Mouse (Mus musculus): Measurements from ENCODE around the gene Cdh13. TPM values are rescaled to one million over a fixed set of nuclear protein-coding genes. Genes with fewer than 3 reads are reported as not detected.

The Cdh13 gene
- polyA plus RNA-seq, 1 experiment from 2014 or later: 101 TPM

DNA sequence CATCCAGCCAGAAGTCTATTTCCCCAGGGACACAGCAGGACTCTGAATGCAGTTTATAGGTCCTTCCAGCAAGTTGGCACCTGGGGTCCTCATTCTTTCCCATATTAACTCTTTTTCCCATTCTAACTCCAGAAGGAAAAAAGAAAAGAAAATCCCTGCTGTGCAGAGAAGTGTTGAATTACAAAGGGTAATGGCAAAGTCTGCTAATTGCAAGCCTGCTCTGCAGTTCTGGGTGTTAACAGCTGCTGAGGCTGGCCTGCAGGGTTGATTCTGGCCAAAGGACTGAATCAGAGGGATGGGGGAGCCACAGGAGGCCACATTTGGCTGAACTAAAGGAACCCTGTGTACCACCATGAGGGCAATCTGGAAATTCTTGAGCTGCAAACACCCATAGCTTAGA is 562.2 kb downstream of the Cdh13 start:
- no peak overlapping the region for H3K9ac ChIP-seq (ENCODE audit: low read length)
- peaks cover 4% of the 10 kb centered on the region; the same call in 1 of the 2 replicates for H3K4me1 ChIP-seq (ENCODE audit: control insufficient read depth, insufficient read depth, low read length)
- no peak overlapping the region for H3K4me3 ChIP-seq (ENCODE audit: low read depth, low read length)
- no peak overlapping the region for H3K4me2 ChIP-seq (ENCODE audit: low read length)
- ATAC-seq: peak; percentile 23; the same call in 1 of the 2 replicates
- H3K36me3 ChIP-seq (ENCODE audit: control insufficient read depth, insufficient read depth, low read length): no peaks in the 10 kb centered on the region
- H3K27me3 ChIP-seq (replicated peaks; ENCODE audit: control insufficient read depth, insufficient read depth, low read length): no peaks in the 10 kb centered on the region
- H3K9me3 ChIP-seq (replicated peaks; ENCODE audit: control insufficient read depth, low read length): no peaks in the 10 kb centered on the region
- H3K27ac ChIP-seq (ENCODE audit: low read depth, low read length): no peak overlapping the region
- peak; percentile 59 for DNase-seq (ENCODE audit: low spot score)

DNA sequence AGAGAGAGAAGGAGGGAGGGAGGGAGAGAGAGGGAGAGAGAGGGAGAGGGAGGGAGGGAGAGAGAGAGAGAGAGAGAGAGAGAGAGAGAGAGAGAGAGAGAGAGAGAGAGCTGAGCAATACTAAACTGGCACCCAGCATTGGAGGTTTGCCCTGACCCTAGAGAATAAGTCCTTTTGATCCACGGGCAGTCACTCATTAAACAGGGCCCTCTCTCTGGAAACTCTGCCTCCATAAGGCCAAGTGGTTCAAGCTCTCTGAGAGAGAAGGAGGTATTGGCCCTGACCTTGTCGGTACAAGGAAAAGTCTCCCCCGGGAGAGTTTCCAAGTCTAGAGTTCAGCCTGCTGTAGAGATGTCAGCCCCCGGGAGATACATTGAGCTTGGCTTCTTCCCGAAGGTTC is 564.5 kb downstream of the Cdh13 start:
- Histone ChIP-seq H3K36me3 (ENCODE audit: control insufficient read depth, insufficient read depth, low read length) (no peaks in the 10 kb centered on the region), H3K9me3 (replicated peaks; ENCODE audit: control insufficient read depth, low read length) (no peaks in the 10 kb centered on the region), H3K27ac (ENCODE audit: low read depth, low read length) (no peak overlapping the region), H3K9ac (ENCODE audit: low read length) (no peak overlapping the region), H3K4me2 (ENCODE audit: low read length) (no peak overlapping the region), H3K4me3 (ENCODE audit: low read depth, low read length) (no peak overlapping the region), H3K27me3 (replicated peaks; ENCODE audit: control insufficient read depth, insufficient read depth, low read length) (no peaks in the 10 kb centered on the region), H3K4me1 (ENCODE audit: control insufficient read depth, insufficient read depth, low read length) (peaks cover 4% of the 10 kb centered on the region; the same call in 1 of the 2 replicates)
- DNase-seq (ENCODE audit: low spot score): no peak
- no peak for ATAC-seq
- whole genome bisulfite sequencing: 82% methylated on average over 5 of the region's 5 CpGs

DNA sequence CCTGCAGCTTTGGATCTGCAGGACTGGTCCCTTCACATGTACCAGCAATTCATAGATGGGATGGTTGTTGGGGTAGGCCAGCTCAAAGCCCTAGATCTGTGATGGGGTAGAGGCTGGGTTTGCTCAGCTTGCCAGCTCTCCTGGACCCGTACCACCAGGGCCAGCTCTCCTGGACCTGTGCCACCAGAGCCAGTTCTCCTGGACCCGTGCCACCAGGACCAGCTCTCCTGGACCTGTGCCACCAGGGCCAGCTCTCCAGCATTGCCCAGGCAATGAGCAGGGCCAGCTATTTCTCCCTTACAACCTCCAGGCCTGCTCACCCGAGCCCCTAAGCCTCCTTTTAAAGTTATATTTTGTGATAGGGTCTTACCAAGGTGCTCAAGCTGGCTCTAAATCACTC is 566.0 kb downstream of the Cdh13 start:
- H3K4me3 ChIP-seq (ENCODE audit: low read depth, low read length): no peak overlapping the region
- no peak overlapping the region for H3K9ac ChIP-seq (ENCODE audit: low read length)
- H3K4me1 ChIP-seq (ENCODE audit: control insufficient read depth, insufficient read depth, low read length): peaks cover 4% of the 10 kb centered on the region; the same call in 1 of the 2 replicates
- 59% methylated on average over 3 of the region's 3 CpGs for WGBS
- no peaks in the 10 kb centered on the region for H3K27me3 ChIP-seq (replicated peaks; ENCODE audit: control insufficient read depth, insufficient read depth, low read length)
- H3K4me2 ChIP-seq (ENCODE audit: low read length): no peak overlapping the region
- no peak overlapping the region for H3K27ac ChIP-seq (ENCODE audit: low read depth, low read length)
- ATAC-seq (no peak), DNase-seq (ENCODE audit: low spot score) (no peak)
- no peaks in the 10 kb centered on the region for H3K9me3 ChIP-seq (replicated peaks; ENCODE audit: control insufficient read depth, low read length)
- H3K36me3 ChIP-seq (ENCODE audit: control insufficient read depth, insufficient read depth, low read length): no peaks in the 10 kb centered on the region

DNA sequence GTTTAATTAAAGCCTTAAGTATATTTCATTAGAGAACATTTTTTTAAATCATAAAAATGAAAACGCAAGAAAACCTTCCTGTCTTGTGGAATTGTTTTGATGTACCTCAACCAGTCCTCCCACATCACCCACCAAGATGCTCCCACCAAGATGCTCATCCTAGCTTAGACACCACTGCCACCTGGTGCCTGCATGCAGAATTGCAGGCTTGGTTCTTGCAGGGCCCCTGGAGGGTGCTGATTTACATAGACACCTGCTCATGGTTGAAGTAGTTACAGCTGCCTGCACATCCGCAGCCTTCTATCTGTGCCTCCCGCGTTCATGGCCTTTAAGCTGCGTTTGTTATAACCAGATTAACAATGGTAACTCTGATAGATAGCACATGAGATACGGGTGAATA is 566.8 kb downstream of the Cdh13 start:
- H3K4me1 ChIP-seq (ENCODE audit: control insufficient read depth, insufficient read depth, low read length): peaks cover 4% of the 10 kb centered on the region; the same call in 1 of the 2 replicates
- no peaks in the 10 kb centered on the region for H3K27me3 ChIP-seq (replicated peaks; ENCODE audit: control insufficient read depth, insufficient read depth, low read length)
- H3K36me3 ChIP-seq (ENCODE audit: control insufficient read depth, insufficient read depth, low read length): no peaks in the 10 kb centered on the region
- no peak overlapping the region for H3K4me2 ChIP-seq (ENCODE audit: low read length)
- ATAC-seq (peak; percentile 55), DNase-seq (ENCODE audit: low spot score) (peak; percentile 89)
- no peak overlapping the region for H3K4me3 ChIP-seq (ENCODE audit: low read depth, low read length)
- H3K27ac ChIP-seq (ENCODE audit: low read depth, low read length): no peak overlapping the region
- no peak overlapping the region for H3K9ac ChIP-seq (ENCODE audit: low read length)
- WGBS: 27% methylated on average over 6 of the region's 6 CpGs
- H3K9me3 ChIP-seq (replicated peaks; ENCODE audit: control insufficient read depth, low read length): no peaks in the 10 kb centered on the region

DNA sequence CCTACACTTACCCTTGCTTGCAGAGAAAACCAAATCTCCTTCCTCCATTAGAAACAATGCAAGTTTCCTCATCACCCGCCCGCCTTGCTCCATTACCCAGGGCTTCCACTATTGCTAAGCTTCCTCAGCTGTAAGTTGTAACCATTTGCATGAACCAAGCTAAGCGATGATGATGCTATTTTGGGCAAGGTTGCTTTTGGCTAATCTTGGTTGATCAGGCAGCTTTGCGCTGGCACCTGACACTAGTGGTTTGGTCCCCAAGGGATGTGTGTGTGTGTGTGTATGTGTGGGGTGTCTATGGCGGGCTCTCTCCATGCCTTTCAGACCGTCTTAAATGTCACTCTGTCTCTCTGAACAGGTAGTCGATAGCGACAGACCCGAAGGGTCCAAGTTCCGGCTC is 567.8 kb downstream of the Cdh13 start:
- no peak overlapping the region for H3K9ac ChIP-seq (ENCODE audit: low read length)
- H3K9me3 ChIP-seq (replicated peaks; ENCODE audit: control insufficient read depth, low read length): no peaks in the 10 kb centered on the region
- H3K27ac ChIP-seq (ENCODE audit: low read depth, low read length): no peak overlapping the region
- WGBS: 90% methylated on average over 10 of the region's 10 CpGs
- no peaks in the 10 kb centered on the region for H3K4me1 ChIP-seq (ENCODE audit: control insufficient read depth, insufficient read depth, low read length)
- no peak overlapping the region for H3K4me2 ChIP-seq (ENCODE audit: low read length)
- DNase-seq (ENCODE audit: low spot score) (no peak), ATAC-seq (no peak)
- H3K36me3 ChIP-seq (ENCODE audit: control insufficient read depth, insufficient read depth, low read length): no peaks in the 10 kb centered on the region
- no peaks in the 10 kb centered on the region for H3K27me3 ChIP-seq (replicated peaks; ENCODE audit: control insufficient read depth, insufficient read depth, low read length)
- no peak overlapping the region for H3K4me3 ChIP-seq (ENCODE audit: low read depth, low read length)

DNA sequence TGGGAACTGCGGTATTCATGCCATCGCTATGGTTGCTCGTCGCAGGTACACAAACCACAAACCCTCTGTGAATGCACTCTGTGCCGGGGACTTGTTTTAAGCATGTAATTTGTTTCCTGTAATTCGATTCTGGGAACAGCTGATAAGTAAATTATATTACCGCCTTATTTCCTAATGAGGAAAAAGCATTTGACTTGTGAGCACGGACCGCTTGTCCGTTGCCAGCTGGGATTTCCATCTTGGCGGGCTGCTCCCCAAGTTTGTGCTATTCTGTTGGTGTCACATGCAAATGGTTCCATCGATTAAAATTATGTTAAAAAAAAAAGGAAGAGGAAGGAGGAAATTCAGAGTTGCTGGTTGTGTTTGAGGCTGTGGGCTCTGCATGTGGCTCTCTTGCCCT is 569.3 kb downstream of the Cdh13 start:
- 85% methylated on average over 12 of the region's 12 CpGs for whole genome bisulfite sequencing
- no peaks in the 10 kb centered on the region for H3K9me3 ChIP-seq (replicated peaks; ENCODE audit: control insufficient read depth, low read length)
- ATAC-seq (no peak), DNase-seq (ENCODE audit: low spot score) (no peak)
- H3K4me2 ChIP-seq (ENCODE audit: low read length): no peak overlapping the region
- H3K9ac ChIP-seq (ENCODE audit: low read length): no peak overlapping the region
- H3K27ac ChIP-seq (ENCODE audit: low read depth, low read length): no peak overlapping the region
- H3K27me3 ChIP-seq (replicated peaks; ENCODE audit: control insufficient read depth, insufficient read depth, low read length): no peaks in the 10 kb centered on the region
- H3K4me1 ChIP-seq (ENCODE audit: control insufficient read depth, insufficient read depth, low read length): no peaks in the 10 kb centered on the region
- no peaks in the 10 kb centered on the region for H3K36me3 ChIP-seq (ENCODE audit: control insufficient read depth, insufficient read depth, low read length)
- H3K4me3 ChIP-seq (ENCODE audit: low read depth, low read length): no peak overlapping the region

DNA sequence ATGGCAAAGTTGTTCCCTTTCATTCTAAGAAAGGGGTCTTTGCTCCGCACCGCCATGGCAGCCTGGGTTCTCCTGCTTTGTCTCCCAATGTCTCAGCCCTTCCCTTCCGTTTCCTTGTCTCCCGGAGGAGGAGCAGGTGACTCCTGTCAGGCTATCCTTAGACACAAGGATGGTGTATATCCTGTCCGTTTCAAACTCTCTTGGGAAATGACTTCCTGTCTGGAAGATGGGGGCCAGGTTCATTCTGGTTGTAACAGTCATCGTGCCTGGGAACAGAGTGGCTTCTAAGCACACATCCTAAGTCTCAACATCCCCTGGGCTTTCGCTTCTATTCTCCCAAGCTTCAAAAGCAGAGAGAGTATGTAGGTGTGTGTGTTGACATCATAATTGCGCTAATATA is 571.1 kb downstream of the Cdh13 start:
- H3K9me3 ChIP-seq (replicated peaks; ENCODE audit: control insufficient read depth, low read length): no peaks in the 10 kb centered on the region

DNA sequence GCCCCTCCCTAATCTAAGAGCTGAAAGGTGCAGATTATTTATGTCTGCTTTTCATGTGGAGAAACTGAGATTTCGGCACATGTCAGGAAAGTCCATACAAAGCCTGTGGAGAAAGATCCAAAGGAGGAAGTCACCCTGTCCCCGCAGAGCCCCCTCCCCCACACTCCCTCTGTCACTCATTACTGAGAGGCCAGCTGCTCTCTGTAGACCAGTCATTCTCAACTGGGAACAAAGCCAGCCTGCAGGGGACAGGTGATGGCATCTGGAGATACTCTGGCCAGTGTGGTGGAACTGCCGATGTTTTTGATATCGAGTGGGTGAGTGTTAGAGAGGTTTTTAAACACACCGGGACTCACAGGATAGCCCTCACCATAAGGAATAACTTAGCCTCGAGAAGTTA is 582.8 kb downstream of the Cdh13 start:
- 75% methylated on average over 6 of the region's 6 CpGs for WGBS
- DNase-seq (ENCODE audit: low spot score): peak; percentile 24

More for the DNA sequence above, 571.1 kb downstream of the Cdh13 start:
- WGBS: 92% methylated on average over 8 of the region's 8 CpGs
- no peak overlapping the region for H3K4me2 ChIP-seq (ENCODE audit: low read length)
- no peak for DNase-seq (ENCODE audit: low spot score)
- H3K9ac ChIP-seq (ENCODE audit: low read length): no peak overlapping the region
- H3K4me1 ChIP-seq (ENCODE audit: control insufficient read depth, insufficient read depth, low read length): no peaks in the 10 kb centered on the region
- no peak overlapping the region for H3K27ac ChIP-seq (ENCODE audit: low read depth, low read length)
- H3K36me3 ChIP-seq (ENCODE audit: control insufficient read depth, insufficient read depth, low read length): no peaks in the 10 kb centered on the region
- no peaks in the 10 kb centered on the region for H3K27me3 ChIP-seq (replicated peaks; ENCODE audit: control insufficient read depth, insufficient read depth, low read length)
- H3K4me3 ChIP-seq (ENCODE audit: low read depth, low read length): no peak overlapping the region
- no peak for ATAC-seq

DNA sequence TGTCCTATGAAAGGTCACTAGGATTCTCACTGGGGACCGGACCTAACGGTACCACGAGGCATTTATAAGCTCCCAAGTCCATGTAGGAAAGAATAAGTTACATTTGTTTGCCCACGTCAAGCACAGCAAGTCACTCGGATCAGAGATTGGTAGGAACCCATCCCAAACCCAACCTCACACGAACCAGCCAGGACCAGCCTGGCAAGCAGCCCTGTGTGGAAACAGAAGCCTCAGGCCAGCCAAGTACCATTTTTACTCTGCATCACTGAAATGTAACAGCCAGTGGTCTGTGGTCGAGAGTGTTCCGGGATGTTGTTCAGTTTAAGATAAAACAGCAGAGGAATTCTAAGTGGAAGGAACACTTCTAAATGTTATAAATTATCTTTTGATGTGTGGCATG is 587.2 kb downstream of the Cdh13 start:
- H3K4me1 ChIP-seq (ENCODE audit: control insufficient read depth, insufficient read depth, low read length): no peaks in the 10 kb centered on the region; the same call in 1 of the 2 replicates
- no peaks in the 10 kb centered on the region for H3K36me3 ChIP-seq (ENCODE audit: control insufficient read depth, insufficient read depth, low read length)
- 88% methylated on average over 8 of the region's 8 CpGs for WGBS
- H3K27me3 ChIP-seq (replicated peaks; ENCODE audit: control insufficient read depth, insufficient read depth, low read length): no peaks in the 10 kb centered on the region
- H3K4me3 ChIP-seq (ENCODE audit: low read depth, low read length): no peak overlapping the region
- DNase-seq (ENCODE audit: low spot score) (no peak), ATAC-seq (no peak)
- no peak overlapping the region for H3K9ac ChIP-seq (ENCODE audit: low read length)
- H3K9me3 ChIP-seq (replicated peaks; ENCODE audit: control insufficient read depth, low read length): no peaks in the 10 kb centered on the region
- no peak overlapping the region for H3K27ac ChIP-seq (ENCODE audit: low read depth, low read length)
- H3K4me2 ChIP-seq (ENCODE audit: low read length): no peak overlapping the region

More for the DNA sequence above, 582.8 kb downstream of the Cdh13 start:
- H3K27ac ChIP-seq (ENCODE audit: low read depth, low read length): no peak overlapping the region
- no peak overlapping the region for H3K4me2 ChIP-seq (ENCODE audit: low read length)
- H3K27me3 ChIP-seq (replicated peaks; ENCODE audit: control insufficient read depth, insufficient read depth, low read length): no peaks in the 10 kb centered on the region
- H3K36me3 ChIP-seq (ENCODE audit: control insufficient read depth, insufficient read depth, low read length): no peaks in the 10 kb centered on the region
- H3K9me3 ChIP-seq (replicated peaks; ENCODE audit: control insufficient read depth, low read length): no peaks in the 10 kb centered on the region
- H3K9ac ChIP-seq (ENCODE audit: low read length): no peak overlapping the region
- ATAC-seq: 0 out of 2 replicates have a peak, but pooled peaks have one; percentile 20
- H3K4me1 ChIP-seq (ENCODE audit: control insufficient read depth, insufficient read depth, low read length): no peaks in the 10 kb centered on the region
- H3K4me3 ChIP-seq (ENCODE audit: low read depth, low read length): no peak overlapping the region

All from forebrain, embryonic 14.5 days (tissue).